ENCODE assay signal across 8 mouse cellular contexts in the genomic region with DNA sequence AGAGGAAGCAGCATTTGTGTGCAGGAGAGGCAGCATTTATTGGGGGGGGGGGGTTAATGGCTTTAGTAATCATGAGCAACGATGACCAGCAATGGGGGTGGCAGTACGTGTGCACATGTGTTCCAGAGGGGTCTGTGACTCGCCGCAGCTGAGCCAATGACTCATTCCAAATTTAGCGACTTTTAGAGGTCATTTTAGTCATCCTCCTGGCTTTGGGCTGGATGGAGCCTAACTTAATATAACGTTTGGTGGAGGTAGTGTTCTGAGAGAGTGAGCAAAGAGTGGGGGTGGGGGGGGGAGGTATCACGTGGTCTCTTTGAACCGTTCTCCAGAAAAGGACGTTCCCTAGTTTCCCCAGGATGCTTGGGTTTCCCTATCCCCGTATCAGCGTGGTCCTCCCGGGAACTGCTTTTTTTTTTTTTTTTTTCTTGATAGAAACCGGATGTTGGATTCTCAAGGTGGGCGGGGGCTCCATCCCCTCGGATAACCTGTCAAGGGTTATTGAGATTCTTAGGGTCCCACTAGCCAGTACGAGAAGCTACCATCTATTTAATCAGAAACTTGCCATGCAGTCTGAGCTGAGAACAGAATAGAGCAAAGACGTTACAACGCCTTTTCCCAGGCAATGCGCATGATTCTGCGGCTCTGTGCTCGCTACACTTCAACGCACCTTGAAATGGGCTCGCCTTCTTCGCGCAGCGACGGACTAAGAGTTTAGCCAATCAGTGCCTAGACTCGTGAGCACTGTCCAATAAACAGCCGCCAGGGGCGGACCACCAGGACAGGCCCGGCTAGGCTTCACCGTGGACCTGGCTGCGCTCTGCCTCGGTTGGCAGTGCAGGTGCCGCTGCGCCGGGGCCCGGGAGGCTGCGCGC. TPM values are rescaled to one million over a fixed set of nuclear protein-coding genes. Genes with fewer than 3 reads are reported as not detected.
DNase-seq lines count a peak whose midpoint lies in the region; ATAC-seq and TF ChIP-seq lines count a peak whose summit lies in the region.

Gene Igsf9b, plus strand, starts transcription at position 794 of the 875 bp plus-strand sequence.

- no peaks in the 10 kb centered on the region for H3K27me3 ChIP-seq in cerebellum, adult 2 months (ENCODE audit: control insufficient read depth, insufficient read depth, low read length)
- H3K27me3 ChIP-seq in forebrain, postnatal 0 days (ENCODE audit: insufficient read depth, low read length) = no peaks in the 10 kb centered on the region
- peaks cover 61% of the 10 kb centered on the region for H3K27me3 ChIP-seq in liver, embryonic 13.5 days
- H3K27me3 ChIP-seq in neural tube, embryonic 13.5 days = peaks cover 59% of the 10 kb centered on the region

- H3K36me3 ChIP-seq in ES-E14 (ENCODE audit: control insufficient read depth, insufficient read depth, low read length, poor library complexity, severe bottlenecking) = peaks cover 2% of the 10 kb centered on the region; the same call in 1 of the 2 replicates
- no peaks in the 10 kb centered on the region for H3K36me3 ChIP-seq in forebrain, postnatal 0 days (ENCODE audit: insufficient read depth)
- H3K36me3 ChIP-seq in liver, embryonic 13.5 days = no peaks in the 10 kb centered on the region
- no peaks in the 10 kb centered on the region for H3K36me3 ChIP-seq in neural tube, embryonic 13.5 days

- H3K27ac ChIP-seq in ES-E14 (ENCODE audit: insufficient read depth, low read depth, low read length, poor library complexity, severe bottlenecking) = no peak within 1 kb of the TSS
- H3K27ac ChIP-seq in cerebellum, adult 2 months (ENCODE audit: insufficient read depth, low read length) = peak within 1 kb of the TSS; percentile 75
- H3K27ac ChIP-seq in forebrain, postnatal 0 days (ENCODE audit: low read depth, low read length) = peak within 1 kb of the TSS; percentile 76
- no peak within 1 kb of the TSS for H3K27ac ChIP-seq in liver, embryonic 13.5 days
- H3K27ac ChIP-seq in neural tube, embryonic 13.5 days (replicated peaks) = peak within 1 kb of the TSS; percentile 77

- peak; percentile 99 for ATAC-seq in forebrain, postnatal 0 days
- ATAC-seq in liver, embryonic 13.5 days (ENCODE audit: low read depth) = peak; percentile 90
- ATAC-seq in neural tube, embryonic 13.5 days (ENCODE audit: low read depth) = peak; percentile 99

- H3K4me2 ChIP-seq in forebrain, postnatal 0 days (ENCODE audit: low read depth) = peak within 1 kb of the TSS; percentile 70
- peak within 1 kb of the TSS; percentile 61 for H3K4me2 ChIP-seq in liver, embryonic 13.5 days
- H3K4me2 ChIP-seq in neural tube, embryonic 13.5 days = peak within 1 kb of the TSS; percentile 95

- intact Hi-C loops in heart, postnatal 14 days (cut with DNase I) = no loop called here

- peak within 1 kb of the TSS; percentile 69 for H3K9ac ChIP-seq in ES-E14 (ENCODE audit: insufficient read depth, low read depth, low read length, poor library complexity, severe bottlenecking)
- H3K9ac ChIP-seq in forebrain, postnatal 0 days = peak within 1 kb of the TSS; percentile 53
- H3K9ac ChIP-seq in liver, embryonic 13.5 days = no peak within 1 kb of the TSS
- H3K9ac ChIP-seq in neural tube, embryonic 13.5 days = peak within 1 kb of the TSS; percentile 79

- peak; percentile 97 for TF ChIP-seq POLR2A in cerebellum, adult 2 months (IDR thresholded peaks at IDR 0.05; ENCODE audit: borderline replicate concordance, insufficient read depth, low read length)

- under 1% methylated on average over 40 of the region's 40 CpGs for WGBS in cerebellum, adult 2 months
- under 1% methylated on average over 40 of the region's 40 CpGs for WGBS in forebrain, postnatal 0 days
- WGBS in liver, embryonic 13.5 days (ENCODE audit: insufficient replicate concordance) = 2% methylated on average over 40 of the region's 40 CpGs
- WGBS in neural tube, embryonic 13.5 days = under 1% methylated on average over 40 of the region's 40 CpGs

- no peak for TF ChIP-seq CTCF in cerebellum, adult 2 months (IDR thresholded peaks at IDR 0.05; ENCODE audit: borderline replicate concordance, insufficient read depth, low read depth, low read length)
- TF ChIP-seq CTCF in forebrain, postnatal 0 days (IDR thresholded peaks at IDR 0.05; ENCODE audit: low read depth) = peak; percentile 45

- peak; percentile 93 for DNase-seq in ES-E14 (ENCODE audit: low read depth, low spot score)
- peak; percentile 98 to 99 for DNase-seq in cerebellum, adult 2 months
- DNase-seq in forebrain, postnatal 0 days = peak; percentile 97
- DNase-seq in heart, postnatal 14 days = peak; percentile 86 to 90
- peak; percentile 89 to 91 for DNase-seq in kidney, postnatal 36 days
- DNase-seq in liver, embryonic 13.5 days = peak; percentile 50
- peak; percentile 7 to 30 for DNase-seq in thymus, postnatal 10 days (ENCODE audit: low spot score in 2 of 2)

- in situ Hi-C loops in ES-E14 (cut with MboI; ENCODE audit: low sequenced_read_pairs in 2 of 2, unreplicated experiment in 2 of 2) = no loop called here

- H3K4me1 ChIP-seq in ES-E14 (ENCODE audit: control insufficient read depth in 2 of 2, insufficient read depth in 2 of 2, low read length in 2 of 2, poor library complexity in 1 of 2) = peaks cover 8 to 22% of the 10 kb centered on the region in 2 experiments; a peak in 2 of 4 replicates
- peaks cover 8% of the 10 kb centered on the region for H3K4me1 ChIP-seq in cerebellum, adult 2 months (ENCODE audit: control insufficient read depth, insufficient read depth, low read length)
- peaks cover 12% of the 10 kb centered on the region; the same call in 1 of the 2 replicates for H3K4me1 ChIP-seq in forebrain, postnatal 0 days (ENCODE audit: insufficient read depth)
- peaks cover 8% of the 10 kb centered on the region; the same call in 1 of the 2 replicates for H3K4me1 ChIP-seq in liver, embryonic 13.5 days (replicated peaks)
- peaks cover 50% of the 10 kb centered on the region for H3K4me1 ChIP-seq in neural tube, embryonic 13.5 days (replicated peaks)

- peak within 1 kb of the TSS; percentile 79 to 95 for H3K4me3 ChIP-seq in ES-E14 (ENCODE audit: insufficient read depth in 1 of 2, low read depth in 1 of 2, low read length in 2 of 2, poor library complexity in 1 of 2, severe bottlenecking in 1 of 2)
- peak within 1 kb of the TSS; percentile 83 for H3K4me3 ChIP-seq in cerebellum, adult 2 months (replicated peaks; ENCODE audit: insufficient read depth, low read depth, low read length)
- H3K4me3 ChIP-seq in forebrain, postnatal 0 days (ENCODE audit: low read depth, low read length) = peak within 1 kb of the TSS; percentile 54
- H3K4me3 ChIP-seq in liver, embryonic 13.5 days (replicated peaks) = peak within 1 kb of the TSS; percentile 53
- peak within 1 kb of the TSS; percentile 81 for H3K4me3 ChIP-seq in neural tube, embryonic 13.5 days

- H3K9me3 ChIP-seq in ES-E14 (ENCODE audit: control insufficient read depth, insufficient read depth, low read depth, low read length) = no peaks in the 10 kb centered on the region
- no peaks in the 10 kb centered on the region for H3K9me3 ChIP-seq in forebrain, postnatal 0 days (ENCODE audit: low read length)
- no peaks in the 10 kb centered on the region for H3K9me3 ChIP-seq in liver, embryonic 13.5 days (replicated peaks)
- H3K9me3 ChIP-seq in neural tube, embryonic 13.5 days = no peaks in the 10 kb centered on the region

TF ChIP-seq in ES-E14, 5 proteins besides CTCF, POLR2A, EP300 and RAD21:
- no peak for TF ChIP-seq MAFK (IDR thresholded peaks at IDR 0.05; ENCODE audit: insufficient read depth, low read depth, low read length)
- TF ChIP-seq ZC3H11A (IDR thresholded peaks at IDR 0.05; ENCODE audit: borderline replicate concordance, low read depth, low read length) = no peak
- TF ChIP-seq ZNF384 (IDR thresholded peaks at IDR 0.05; ENCODE audit: low read depth, low read length) = peak; percentile 98
- peak; percentile 85 for TF ChIP-seq CHD2 (IDR thresholded peaks at IDR 0.05; ENCODE audit: low read depth, low read length)

RNA-seq across cellular contexts. Expression of gene Igsf9b, which starts in this region (rescaled TPM):
- total RNA-seq in ES-E14 (2012; rRNA removed) = 31.5 and 63.1 TPM in 2 replicates
- 25.7 and 31.6 TPM in 2 replicates for polyA plus RNA-seq in cerebellum, adult 2 months (2012; rRNA removed)
- total RNA-seq in forebrain, postnatal 0 days (2014; rRNA removed) = 22.5 and 30.8 TPM in 2 replicates
- 5.6 and 11.8 TPM in 2 replicates for polyA plus RNA-seq in forebrain, postnatal 0 days (2015; fragmentation: Nextera tagmentation; extraction: Ambion mirVana)
- 1 to 10 TPM; 7.0 to 8.0 TPM for total RNA-seq in heart, postnatal 14 days (2021)
- 0.13 and 0.14 TPM in 2 replicates for polyA plus RNA-seq in liver, embryonic 13.5 days (2015; fragmentation: Nextera tagmentation; extraction: Ambion mirVana)
- polyA plus RNA-seq in neural tube, embryonic 13.5 days (2015; fragmentation: Nextera tagmentation; extraction: Ambion mirVana) = 12.6 and 14.3 TPM in 2 replicates

Comparison
In these comparisons a context has a peak if more than half of its experiments do, and no peak if none do; other contexts are left out.
1. Peak in DNase-seq, ATAC-seq, H3K4me3 ChIP-seq and H3K4me2 ChIP-seq in liver, embryonic 13.5 days; RNA of the gene not detected or under 1 TPM.
2. DNase-seq: peak in every context shown above with its lines; median percentile 98 in cerebellum, adult 2 months; 97 in forebrain, postnatal 0 days; 93 in ES-E14; 90 in kidney, postnatal 36 days; 88 in heart, postnatal 14 days; 50 in liver, embryonic 13.5 days; 18 in thymus, postnatal 10 days.
3. H3K27ac ChIP-seq: peak in cerebellum, adult 2 months (single experiment), forebrain, postnatal 0 days (single experiment) and neural tube, embryonic 13.5 days (single experiment); none in ES-E14 (single experiment) and liver, embryonic 13.5 days (single experiment).
4. Peak in every context shown above with its lines, with median percentiles within 50 percentile points of each other: H3K4me3 ChIP-seq, ATAC-seq and H3K4me2 ChIP-seq.